8 mouse cellular contexts compared by ENCODE assay signal in the genomic region with DNA sequence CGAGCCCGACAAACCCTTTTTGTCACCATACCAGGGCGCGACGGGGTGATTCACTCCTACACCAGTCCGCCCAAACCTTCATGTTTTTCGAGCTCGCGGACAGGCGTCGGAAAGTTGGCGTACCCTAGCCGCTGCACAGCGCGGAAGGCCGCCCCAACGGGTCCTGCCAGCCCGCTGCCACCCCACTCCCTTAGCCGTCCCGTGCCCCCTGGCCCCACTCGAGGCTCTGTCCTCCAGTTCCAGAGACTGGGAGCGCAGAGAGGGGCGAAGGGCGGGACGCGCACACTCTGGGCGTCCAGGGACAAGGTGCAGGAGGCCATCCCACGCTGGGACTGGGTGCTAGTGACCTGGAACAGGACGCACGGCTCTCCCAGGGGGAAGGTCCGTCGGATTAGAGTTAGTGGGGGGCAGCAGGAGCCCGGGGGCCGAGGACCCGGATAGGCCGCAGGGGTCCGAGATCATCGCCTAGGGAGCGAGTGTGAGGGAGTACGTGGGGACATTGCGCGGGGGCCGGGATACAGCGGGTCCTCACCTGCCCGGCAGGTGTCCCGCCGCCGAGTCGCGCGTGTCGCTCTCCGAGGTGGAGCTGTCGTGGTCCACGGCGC. TPM values are rescaled to one million over a fixed set of nuclear protein-coding genes. Genes with fewer than 3 reads are reported as not detected.
A peak's percentile ranks its signal among the peaks of the same experiment; 100 is the strongest.
DNase-seq lines count a peak whose midpoint lies in the region; ATAC-seq and TF ChIP-seq lines count a peak whose summit lies in the region.

A gene (plus strand): TSS at position 329 of the 605 bp plus-strand sequence.

- H3K4me2 ChIP-seq in heart, embryonic 11.5 days, result peak within 1 kb of the TSS; percentile 97
- peak within 1 kb of the TSS; percentile 100 for H3K4me2 ChIP-seq in embryonic facial prominence, embryonic 13.5 days
- H3K4me2 ChIP-seq in hindbrain, embryonic 11.5 days (replicated peaks; ENCODE audit: low read depth, low read length), result peak within 1 kb of the TSS; percentile 98
- H3K4me2 ChIP-seq in limb, embryonic 13.5 days (replicated peaks), result peak within 1 kb of the TSS; percentile 100

- no peak within 1 kb of the TSS for H3K27ac ChIP-seq in heart, embryonic 11.5 days (ENCODE audit: low read depth, low read length)
- H3K27ac ChIP-seq in embryonic facial prominence, embryonic 13.5 days, result no peak within 1 kb of the TSS
- H3K27ac ChIP-seq in hindbrain, embryonic 11.5 days (ENCODE audit: low read depth, low read length), result no peak within 1 kb of the TSS
- H3K27ac ChIP-seq in limb, embryonic 13.5 days, result no peak within 1 kb of the TSS
- H3K27ac ChIP-seq in olfactory bulb, adult 2 months (ENCODE audit: insufficient read depth, low read depth, low read length), result peak within 1 kb of the TSS; percentile 51

- peak within 1 kb of the TSS; percentile 73 for H3K4me3 ChIP-seq in heart, embryonic 11.5 days (ENCODE audit: low read depth, low read length)
- H3K4me3 ChIP-seq in embryonic facial prominence, embryonic 13.5 days, result peak within 1 kb of the TSS; percentile 72
- H3K4me3 ChIP-seq in hindbrain, embryonic 11.5 days (ENCODE audit: low read depth, low read length), result peak within 1 kb of the TSS; percentile 67
- peak within 1 kb of the TSS; percentile 71 for H3K4me3 ChIP-seq in limb, embryonic 13.5 days
- H3K4me3 ChIP-seq in olfactory bulb, adult 2 months (ENCODE audit: insufficient read depth, low read depth, low read length), result peak within 1 kb of the TSS; percentile 95

- H3K9ac ChIP-seq in heart, embryonic 11.5 days (ENCODE audit: low read depth, low read length), result peak within 1 kb of the TSS; percentile 63
- H3K9ac ChIP-seq in embryonic facial prominence, embryonic 13.5 days, result peak within 1 kb of the TSS; percentile 73
- peak within 1 kb of the TSS; percentile 54 for H3K9ac ChIP-seq in hindbrain, embryonic 11.5 days (ENCODE audit: low read depth, low read length)
- peak within 1 kb of the TSS; percentile 72 for H3K9ac ChIP-seq in limb, embryonic 13.5 days

- 2% methylated on average over 56 of the region's 56 CpGs for WGBS in heart, embryonic 11.5 days (ENCODE audit: insufficient replicate concordance)
- WGBS in embryonic facial prominence, embryonic 13.5 days, result 2% methylated on average over 56 of the region's 56 CpGs
- WGBS in hindbrain, embryonic 11.5 days, result 2% methylated on average over 54 of the region's 56 CpGs
- 1% methylated on average over 56 of the region's 56 CpGs for WGBS in limb, embryonic 13.5 days
- under 1% methylated on average over 56 of the region's 56 CpGs for WGBS in olfactory bulb, adult 2 months

- no peak for TF ChIP-seq CTCF in olfactory bulb, adult 2 months (IDR thresholded peaks at IDR 0.05; ENCODE audit: insufficient read depth, low read depth, low read length)

- no peak for ATAC-seq in heart, embryonic 11.5 days (replicated peaks; ENCODE audit: insufficient number of reproducible peaks, low FRiP score, low TSS enrichment)
- ATAC-seq in embryonic facial prominence, embryonic 13.5 days (ENCODE audit: insufficient number of reproducible peaks, insufficient read depth, low FRiP score, low TSS enrichment, low read depth), result peak; percentile 59; the same call in 1 of the 2 replicates
- peak; percentile 61 for ATAC-seq in hindbrain, embryonic 11.5 days (ENCODE audit: low FRiP score)
- peak; percentile 60 for ATAC-seq in limb, embryonic 13.5 days (ENCODE audit: low FRiP score, low read depth)

- DNase-seq in heart, postnatal 4 days, result no peak
- DNase-seq in Muller cell, postnatal 12 days (ENCODE audit: inconsistent ontology term), result peak; percentile 45
- peak; percentile 48 for DNase-seq in hindbrain, embryonic 11.5 days (ENCODE audit: low spot score)
- no peak for DNase-seq in spleen, postnatal 10 days (ENCODE audit: low spot score in 2 of 2)

- 0 out of 2 replicates have a peak, but pooled peaks cover 3% of the 10 kb centered on the region for H3K9me3 ChIP-seq in heart, embryonic 11.5 days (replicated peaks; ENCODE audit: control insufficient read depth, low read length)
- H3K9me3 ChIP-seq in embryonic facial prominence, embryonic 13.5 days, result no peaks in the 10 kb centered on the region
- H3K9me3 ChIP-seq in hindbrain, embryonic 11.5 days (ENCODE audit: control insufficient read depth, low read length), result no peaks in the 10 kb centered on the region
- no peaks in the 10 kb centered on the region for H3K9me3 ChIP-seq in limb, embryonic 13.5 days

- TF ChIP-seq POLR2A in olfactory bulb, adult 2 months (IDR thresholded peaks at IDR 0.05; ENCODE audit: insufficient read depth, low read depth, low read length), result no peak

- peaks cover 52% of the 10 kb centered on the region for H3K27me3 ChIP-seq in heart, embryonic 11.5 days (ENCODE audit: control insufficient read depth, insufficient read depth, low read length)
- H3K27me3 ChIP-seq in embryonic facial prominence, embryonic 13.5 days, result peaks cover 67% of the 10 kb centered on the region
- H3K27me3 ChIP-seq in hindbrain, embryonic 11.5 days (ENCODE audit: control insufficient read depth, insufficient read depth, low read length), result peaks cover 19% of the 10 kb centered on the region
- peaks cover 76% of the 10 kb centered on the region for H3K27me3 ChIP-seq in limb, embryonic 13.5 days

- no peaks in the 10 kb centered on the region for H3K36me3 ChIP-seq in heart, embryonic 11.5 days (ENCODE audit: control insufficient read depth, insufficient read depth, low read length)
- no peaks in the 10 kb centered on the region for H3K36me3 ChIP-seq in embryonic facial prominence, embryonic 13.5 days
- no peaks in the 10 kb centered on the region for H3K36me3 ChIP-seq in hindbrain, embryonic 11.5 days (ENCODE audit: control insufficient read depth, insufficient read depth, low read length)
- no peaks in the 10 kb centered on the region for H3K36me3 ChIP-seq in limb, embryonic 13.5 days

- H3K4me1 ChIP-seq in heart, embryonic 11.5 days (ENCODE audit: control insufficient read depth, insufficient read depth, low read length), result peaks cover 7% of the 10 kb centered on the region
- H3K4me1 ChIP-seq in embryonic facial prominence, embryonic 13.5 days, result peaks cover 12% of the 10 kb centered on the region
- peaks cover 4% of the 10 kb centered on the region; the same call in 1 of the 2 replicates for H3K4me1 ChIP-seq in hindbrain, embryonic 11.5 days (replicated peaks; ENCODE audit: control insufficient read depth, insufficient read depth, low read length)
- peaks cover 12% of the 10 kb centered on the region for H3K4me1 ChIP-seq in limb, embryonic 13.5 days
- H3K4me1 ChIP-seq in olfactory bulb, adult 2 months (ENCODE audit: control insufficient read depth, insufficient read depth, low read length), result peaks cover 16% of the 10 kb centered on the region

RNA-seq across cellular contexts. Expression of the gene that starts here (rescaled TPM):
- polyA plus RNA-seq in heart, embryonic 11.5 days (2014; fragmentation: Nextera tagmentation; extraction: Ambion mirVana), result not detected in 2 replicates
- not detected for total RNA-seq in heart, postnatal 4 days (2021)
- not detected in 2 replicates for polyA plus RNA-seq in embryonic facial prominence, embryonic 13.5 days (2015; fragmentation: Nextera tagmentation; extraction: Ambion mirVana)
- polyA plus RNA-seq in hindbrain, embryonic 11.5 days (2014; fragmentation: Nextera tagmentation; extraction: Ambion mirVana), result not detected in 2 replicates
- not detected in 2 replicates for polyA plus RNA-seq in limb, embryonic 13.5 days (2015; fragmentation: Nextera tagmentation; extraction: Ambion mirVana)
- polyA plus RNA-seq in olfactory bulb, adult 2 months (2012; ENCODE audit: insufficient read depth, insufficient read length, low replicate concordance, missing spikeins), result not detected in 2 replicates

Comparison
In these comparisons a context has a peak if more than half of its experiments do, and no peak if none do; other contexts are left out.
1. Peak in ATAC-seq, H3K4me3 ChIP-seq, H3K9ac ChIP-seq and H3K4me2 ChIP-seq in embryonic facial prominence, embryonic 13.5 days; RNA of the gene not detected or under 1 TPM.
2. Peak in DNase-seq, ATAC-seq, H3K4me3 ChIP-seq, H3K9ac ChIP-seq and H3K4me2 ChIP-seq in hindbrain, embryonic 11.5 days; RNA of the gene not detected or under 1 TPM.
3. Peak in ATAC-seq, H3K4me3 ChIP-seq, H3K9ac ChIP-seq and H3K4me2 ChIP-seq in limb, embryonic 13.5 days; RNA of the gene not detected or under 1 TPM.